Mouse (Mus musculus) naive thymus-derived CD4-positive, alpha-beta T cell, adult 5 months (primary cell): ENCODE measurements around the gene Serpinb11. TPM values are rescaled to one million over a fixed set of nuclear protein-coding genes. Genes with fewer than 3 reads are reported as not detected.

Experiments used
- polyA plus RNA-seq: library from polyadenylated mRNA; unstranded; fragments of 100-300 nt; shearing (Covaris generic); gene quantifications from one replicate; pipeline ENCODE4 v1.2.1, GENCODE M21; 2017

Gene Serpinb11
- polyA plus RNA-seq = not detected

GRCm38 (mm10) chr1:107360898-107361297, at the start of gene Serpinb11:
Gene Serpinb11 (plus strand): TSS chr1:107361198.

GRCm38 (mm10) chr1:107399355-107399754, 38.4 kb downstream of the Serpinb11 start, which contains the start of gene Serpinb7:
Gene Serpinb7 (plus strand): TSS chr1:107399655.

Other genes with a start within 250 kb of the Serpinb11 start
- gene Serpinb3b, start 82.8 kb upstream of the Serpinb11 start, polyA plus RNA-seq = not detected
- not detected for gene Serpinb3c, start 82.8 kb upstream of the Serpinb11 start, polyA plus RNA-seq
- not detected for gene Serpinb7, start 38.5 kb downstream of the Serpinb11 start, polyA plus RNA-seq
- gene Serpinb2, start 150.2 kb downstream of the Serpinb11 start, polyA plus RNA-seq = not detected
- not detected for gene Serpinb8, start 228.8 kb downstream of the Serpinb11 start, polyA plus RNA-seq